Comparison of ENCODE assay signal across 8 mouse cellular contexts in the genomic region with DNA sequence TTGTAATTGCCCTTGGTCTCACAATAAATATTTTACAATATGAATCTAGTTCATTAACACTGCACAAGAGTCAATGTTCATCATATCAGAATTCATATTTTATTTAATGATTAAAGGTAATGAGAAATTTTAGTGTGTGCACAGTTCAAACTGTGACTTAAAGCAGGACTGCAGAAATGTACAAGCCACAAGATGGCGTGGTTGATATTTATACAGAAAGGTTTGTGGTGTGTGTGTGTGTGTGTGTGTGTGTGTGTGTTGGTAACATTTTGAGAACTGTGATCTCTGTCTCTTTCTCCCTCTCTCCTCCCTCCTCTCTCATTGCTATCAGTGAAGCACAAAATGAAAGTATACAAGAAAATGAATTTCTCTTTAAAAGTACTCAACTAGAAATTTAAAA. TPM values are rescaled to one million over a fixed set of nuclear protein-coding genes. Genes with fewer than 3 reads are reported as not detected.
DNase-seq lines count a peak whose midpoint lies in the region; ATAC-seq and TF ChIP-seq lines count a peak whose summit lies in the region.

No protein-coding gene starts in this region.

- no peaks in the 10 kb centered on the region for H3K9me3 ChIP-seq in intestine, postnatal 0 days (ENCODE audit: control insufficient read depth)
- H3K9me3 ChIP-seq in intestine, embryonic 15.5 days, result no peaks in the 10 kb centered on the region
- no peaks in the 10 kb centered on the region for H3K9me3 ChIP-seq in MEL (replicated peaks; ENCODE audit: insufficient read depth, low read length)
- no peaks in the 10 kb centered on the region for H3K9me3 ChIP-seq in stomach, postnatal 0 days (ENCODE audit: control insufficient read depth, low read length)

- no peak for TF ChIP-seq EP300 in MEL (IDR thresholded peaks at IDR 0.05; ENCODE audit: low read depth in 1 of 2, low read length in 2 of 2)
- TF ChIP-seq EP300 in stomach, postnatal 0 days (optimal IDR thresholded peaks at IDR 0.05), result no peak

- no peaks in the 10 kb centered on the region for H3K79me2 ChIP-seq in MEL (ENCODE audit: control insufficient read depth, insufficient read depth, low read length, poor library complexity)

- no peak for ATAC-seq in intestine, postnatal 0 days
- no peak for ATAC-seq in intestine, embryonic 15.5 days
- ATAC-seq in stomach, postnatal 0 days (ENCODE audit: low FRiP score, low TSS enrichment), result no peak

- TF ChIP-seq RAD21 in MEL (IDR thresholded peaks at IDR 0.05; ENCODE audit: low read depth, low read length), result peak; percentile 57

- no peaks in the 10 kb centered on the region for H3K27me3 ChIP-seq in intestine, postnatal 0 days (replicated peaks; ENCODE audit: control insufficient read depth, insufficient read depth, low read length)
- H3K27me3 ChIP-seq in intestine, embryonic 15.5 days (replicated peaks), result no peaks in the 10 kb centered on the region
- no peaks in the 10 kb centered on the region for H3K27me3 ChIP-seq in MEL (ENCODE audit: control insufficient read depth in 1 of 2, insufficient read depth in 2 of 2, low read length in 2 of 2)
- H3K27me3 ChIP-seq in stomach, postnatal 0 days (ENCODE audit: control insufficient read depth, insufficient read depth, low read length), result no peaks in the 10 kb centered on the region

- H3K27ac ChIP-seq in intestine, postnatal 0 days (ENCODE audit: low read depth, low read length), result no peak overlapping the region
- no peak overlapping the region for H3K27ac ChIP-seq in intestine, embryonic 15.5 days
- no peak overlapping the region for H3K27ac ChIP-seq in MEL (ENCODE audit: control insufficient read depth, low read depth, low read length)
- no peak overlapping the region for H3K27ac ChIP-seq in stomach, postnatal 0 days (replicated peaks)

- peak; percentile 29 for DNase-seq in MEL (ENCODE audit: low read depth, low spot score)
- DNase-seq in cerebellum, postnatal 10 days, result peak; percentile 81 to 84
- DNase-seq in layer of hippocampus, adult 11-12 months (ENCODE audit: low spot score), result peak; percentile 70
- peak; percentile 19 for DNase-seq in stomach, postnatal 0 days (ENCODE audit: low spot score)
- DNase-seq in ovary, postnatal 14 days (ENCODE audit: low spot score), result no peak
- DNase-seq in gastrocnemius, adult 8-10 months (ENCODE audit: low spot score in 2 of 2), result no peak

- no peak overlapping the region for H3K4me2 ChIP-seq in intestine, postnatal 0 days (replicated peaks; ENCODE audit: low read depth)
- H3K4me2 ChIP-seq in intestine, embryonic 15.5 days (replicated peaks), result no peak overlapping the region
- no peak overlapping the region for H3K4me2 ChIP-seq in stomach, postnatal 0 days (replicated peaks; ENCODE audit: low read depth)

- 52% methylated on average over 1 of the region's 1 CpGs for WGBS in intestine, postnatal 0 days
- WGBS in intestine, embryonic 15.5 days, result 47% methylated on average over 1 of the region's 1 CpGs
- WGBS in stomach, postnatal 0 days, result 41% methylated on average over 1 of the region's 1 CpGs

- TF ChIP-seq POLR2A in MEL (IDR thresholded peaks at IDR 0.05; ENCODE audit: control insufficient read depth in 1 of 2, insufficient read depth in 1 of 2, low read depth in 1 of 2, low read length in 2 of 2, poor library complexity in 1 of 2), result no peak

- H3K9ac ChIP-seq in intestine, postnatal 0 days (ENCODE audit: low read depth, low read length), result no peak overlapping the region
- H3K9ac ChIP-seq in intestine, embryonic 15.5 days, result no peak overlapping the region
- no peak overlapping the region for H3K9ac ChIP-seq in MEL (ENCODE audit: control insufficient read depth, low read depth, low read length, poor library complexity, severe bottlenecking)
- no peak overlapping the region for H3K9ac ChIP-seq in stomach, postnatal 0 days (ENCODE audit: low read length)

- no peak overlapping the region for H3K4me3 ChIP-seq in intestine, postnatal 0 days (ENCODE audit: low read depth, low read length)
- H3K4me3 ChIP-seq in intestine, embryonic 15.5 days (replicated peaks), result no peak overlapping the region
- no peak overlapping the region for H3K4me3 ChIP-seq in MEL (ENCODE audit: control insufficient read depth in 1 of 2, insufficient read depth in 1 of 2, low read depth in 2 of 2, low read length in 2 of 2)
- no peak overlapping the region for H3K4me3 ChIP-seq in stomach, postnatal 0 days (ENCODE audit: low read depth, low read length)

- no peaks in the 10 kb centered on the region for H3K4me1 ChIP-seq in intestine, postnatal 0 days (replicated peaks; ENCODE audit: control insufficient read depth, insufficient read depth, low read length)
- no peaks in the 10 kb centered on the region for H3K4me1 ChIP-seq in intestine, embryonic 15.5 days (replicated peaks)
- no peaks in the 10 kb centered on the region for H3K4me1 ChIP-seq in MEL (ENCODE audit: control insufficient read depth in 1 of 2, insufficient read depth in 2 of 2, low read length in 2 of 2)
- H3K4me1 ChIP-seq in stomach, postnatal 0 days (replicated peaks; ENCODE audit: control insufficient read depth, insufficient read depth), result no peaks in the 10 kb centered on the region

- TF ChIP-seq CTCF in intestine, postnatal 0 days (IDR thresholded peaks at IDR 0.05; ENCODE audit: low read depth), result peak; percentile 60
- TF ChIP-seq CTCF in MEL (IDR thresholded peaks at IDR 0.05 in 2 of 3, conservative IDR thresholded peaks at IDR 0.05 in 1 of 3; ENCODE audit: control insufficient read depth in 1 of 3, insufficient read depth in 1 of 3, low read depth in 2 of 3, low read length in 3 of 3, poor library complexity in 1 of 3, severe bottlenecking in 1 of 3), result peak in 2 of 3 experiments; percentile 4 to 54; a peak in 2 of 6 replicates
- peak; percentile 67 for TF ChIP-seq CTCF in stomach, postnatal 0 days (IDR thresholded peaks at IDR 0.05; ENCODE audit: low read depth)

- H3K36me3 ChIP-seq in intestine, postnatal 0 days (ENCODE audit: control insufficient read depth, insufficient read depth), result no peaks in the 10 kb centered on the region
- H3K36me3 ChIP-seq in intestine, embryonic 15.5 days, result no peaks in the 10 kb centered on the region
- no peaks in the 10 kb centered on the region for H3K36me3 ChIP-seq in MEL (ENCODE audit: control insufficient read depth in 1 of 2, insufficient read depth in 2 of 2, low read length in 2 of 2)
- no peaks in the 10 kb centered on the region for H3K36me3 ChIP-seq in stomach, postnatal 0 days (ENCODE audit: control insufficient read depth, insufficient read depth, low read length)

TF ChIP-seq in MEL, 35 proteins besides CTCF, POLR2A, EP300 and RAD21:
- TF ChIP-seq TAL1 (IDR thresholded peaks at IDR 0.05; ENCODE audit: low read length), result no peak
- TF ChIP-seq SMC3 (IDR thresholded peaks at IDR 0.05; ENCODE audit: low read depth, low read length), result peak; percentile 61

RNA-seq across cellular contexts. Expression of a gene that starts 22.5 kb away (rescaled TPM):
- 51.7 and 54.8 TPM in 2 replicates for polyA plus RNA-seq in intestine, postnatal 0 days (2015; fragmentation: Nextera tagmentation; extraction: Ambion mirVana)
- polyA plus RNA-seq in intestine, embryonic 15.5 days (2015; fragmentation: Nextera tagmentation; extraction: Ambion mirVana), result 37.3 and 40.2 TPM in 2 replicates
- total RNA-seq in MEL (2012; rRNA removed), result 19.9 and 21.0 TPM in 2 replicates
- polyA plus RNA-seq in MEL (2012; ENCODE audit: insufficient read depth in 1 of 2, insufficient read length in 2 of 2, low read depth in 1 of 2, low replicate concordance in 2 of 2, missing spikeins in 1 of 2), result 10 to 100 TPM in 1 of 2 experiments, not detected in 1; 17.0 TPM
- polyA plus RNA-seq in stomach, postnatal 0 days (2015; fragmentation: Nextera tagmentation; extraction: Ambion mirVana), result 26.3 and 29.0 TPM in 2 replicates
- 10 to 100 TPM; 48.2 to 59.2 (median 52.2) TPM for total RNA-seq in gastrocnemius, adult 8-10 months (2022)

RNA-seq across cellular contexts. Expression of a gene that starts 53.4 kb away (rescaled TPM):
- polyA plus RNA-seq in intestine, postnatal 0 days (2015; fragmentation: Nextera tagmentation; extraction: Ambion mirVana), result 25.0 and 27.7 TPM in 2 replicates
- 49.8 and 60.9 TPM in 2 replicates for polyA plus RNA-seq in intestine, embryonic 15.5 days (2015; fragmentation: Nextera tagmentation; extraction: Ambion mirVana)
- 107 and 131 TPM in 2 replicates for total RNA-seq in MEL (2012; rRNA removed)
- 10 to 100 TPM; 63.9 to 87.1 TPM for polyA plus RNA-seq in MEL (2012; ENCODE audit: insufficient read depth in 1 of 2, insufficient read length in 2 of 2, low read depth in 1 of 2, low replicate concordance in 2 of 2, missing spikeins in 1 of 2)
- 37.9 and 41.8 TPM in 2 replicates for polyA plus RNA-seq in stomach, postnatal 0 days (2015; fragmentation: Nextera tagmentation; extraction: Ambion mirVana)
- total RNA-seq in gastrocnemius, adult 8-10 months (2022), result 10 to 100 TPM; 18.1 to 26.2 (median 21.5) TPM

Comparison
In these comparisons a context has a peak if more than half of its experiments do, and no peak if none do; other contexts are left out.
1. DNase-seq: peak in MEL (single experiment), cerebellum, postnatal 10 days (2 of 2), layer of hippocampus, adult 11-12 months (single experiment) and stomach, postnatal 0 days (single experiment); none in ovary, postnatal 14 days (single experiment) and gastrocnemius, adult 8-10 months (0 of 2).
2. Peak in every context shown above with its lines, with median percentiles within 50 percentile points of each other: CTCF ChIP-seq.